Mouse (Mus musculus) inflammation-experienced regulatory T-cells, adult 6 months (primary cell): ENCODE results near the gene Ifi206. TPM values are rescaled to one million over a fixed set of nuclear protein-coding genes. Genes with fewer than 3 reads are reported as not detected.
"Not testable (repeated sequence)": the region's sequence is repeated elsewhere in the genome, so short reads cannot be mapped to it uniquely, and the experiment has no call there.

Experiments used
- ATAC-seq: one replicate; pipeline ENCODE4 v1.8.0; 2017
- polyA plus RNA-seq, 3 experiments: library from polyadenylated mRNA; unstranded; fragments of 100-300 nt; shearing (Covaris generic); gene quantifications; one replicate each; pipeline ENCODE4 v1.2.1; 2017

Ifi206 gene
- polyA plus RNA-seq = 10 to 100 TPM; 57.4 to 70.4 (median 60.4) TPM

- peak; percentile 97 for ATAC-seq
Observed at GRCm38 (mm10) chr1:173490812-173491480, at the start of gene Ifi206. Gene Ifi206, minus strand, starts transcription at chr1:173491041.

- ATAC-seq = peak; percentile 74
Observed at GRCm38 (mm10) chr1:173535791-173536190, 45.0 kb upstream of the Ifi206 start, which contains the start of gene Ifi214. Gene Ifi214, minus strand, starts transcription at chr1:173535957.

GRCm38 (mm10) chr1:173521452-173521851 lies 30.6 kb upstream of the Ifi206 start:
- no peak for ATAC-seq

- peak; percentile 61 for ATAC-seq
Observed at GRCm38 (mm10) chr1:173510595-173510994, 19.8 kb upstream of the Ifi206 start.

- ATAC-seq = peak; percentile 19
Observed at GRCm38 (mm10) chr1:173491483-173491882, 642 bp upstream of the Ifi206 start.

- ATAC-seq = not testable (repeated sequence)
Observed at GRCm38 (mm10) chr1:173481182-173481574, 9.7 kb downstream of the Ifi206 start.

GRCm38 (mm10) chr1:173480399-173481181 lies 10.3 kb downstream of the Ifi206 start:
- not testable (repeated sequence) for ATAC-seq

GRCm38 (mm10) chr1:173456761-173457160 lies 34.1 kb downstream of the Ifi206 start:
- no peak for ATAC-seq

GRCm38 (mm10) chr1:173456139-173456754 lies 34.6 kb downstream of the Ifi206 start:
- peak; percentile 87 for ATAC-seq

GRCm38 (mm10) chr1:173451665-173452064 lies 39.2 kb downstream of the Ifi206 start:
- ATAC-seq = no peak

GRCm38 (mm10) chr1:173450621-173451020 lies 40.2 kb downstream of the Ifi206 start:
- no peak for ATAC-seq

- no peak for ATAC-seq
Observed at GRCm38 (mm10) chr1:173447067-173447466, 43.8 kb downstream of the Ifi206 start.

GRCm38 (mm10) chr1:173443061-173443460 lies 47.8 kb downstream of the Ifi206 start:
- no peak for ATAC-seq

GRCm38 (mm10) chr1:173441210-173441609 lies 49.6 kb downstream of the Ifi206 start:
- ATAC-seq = peak; percentile 57

GRCm38 (mm10) chr1:173440681-173441080 lies 50.2 kb downstream of the Ifi206 start:
- ATAC-seq = peak; percentile 41

- peak; percentile 76 for ATAC-seq
Observed at GRCm38 (mm10) chr1:173437161-173437953, 53.5 kb downstream of the Ifi206 start.

GRCm38 (mm10) chr1:173432411-173432810 lies 58.4 kb downstream of the Ifi206 start:
- ATAC-seq = peak; percentile 83

- ATAC-seq = no peak
Observed at GRCm38 (mm10) chr1:173429995-173430699, 60.7 kb downstream of the Ifi206 start.

GRCm38 (mm10) chr1:173427385-173427784 lies 63.5 kb downstream of the Ifi206 start:
- no peak for ATAC-seq

GRCm38 (mm10) chr1:173426345-173426744 lies 64.5 kb downstream of the Ifi206 start:
- no peak for ATAC-seq

- peak; percentile 96 for ATAC-seq
Observed at GRCm38 (mm10) chr1:173420374-173420773, 70.5 kb downstream of the Ifi206 start.
